Mouse (Mus musculus) embryo, embryonic 10.5 days (tissue): ENCODE measurements around the gene Krt79.

Experiments
- DNase-seq: peaks from one replicate; pipeline ENCODE4 v3.0.0-alpha.2; 2015; ENCODE audit warnings: low spot score

The Krt79 gene

DNA sequence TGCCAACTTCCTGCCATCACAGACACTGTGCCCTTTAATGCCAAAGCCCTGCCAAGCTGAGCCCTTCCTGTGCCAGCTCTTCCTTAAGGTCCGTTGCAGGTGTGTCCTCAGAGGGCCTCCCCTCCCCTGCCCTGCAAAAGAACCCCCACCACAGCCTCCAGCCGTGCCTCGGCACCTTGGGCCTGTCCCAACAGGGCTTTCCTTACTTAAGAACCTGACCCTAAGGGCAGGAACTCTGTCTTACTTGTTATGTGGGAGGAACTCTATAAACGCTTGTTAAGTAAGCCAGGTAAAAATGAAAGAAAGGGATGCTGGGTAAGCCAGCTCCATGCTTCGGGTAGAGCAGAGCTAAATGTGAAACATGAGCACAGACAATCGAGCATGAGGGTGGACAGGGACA is 7.1 kb downstream of the Krt79 start:
- no peak for DNase-seq

DNA sequence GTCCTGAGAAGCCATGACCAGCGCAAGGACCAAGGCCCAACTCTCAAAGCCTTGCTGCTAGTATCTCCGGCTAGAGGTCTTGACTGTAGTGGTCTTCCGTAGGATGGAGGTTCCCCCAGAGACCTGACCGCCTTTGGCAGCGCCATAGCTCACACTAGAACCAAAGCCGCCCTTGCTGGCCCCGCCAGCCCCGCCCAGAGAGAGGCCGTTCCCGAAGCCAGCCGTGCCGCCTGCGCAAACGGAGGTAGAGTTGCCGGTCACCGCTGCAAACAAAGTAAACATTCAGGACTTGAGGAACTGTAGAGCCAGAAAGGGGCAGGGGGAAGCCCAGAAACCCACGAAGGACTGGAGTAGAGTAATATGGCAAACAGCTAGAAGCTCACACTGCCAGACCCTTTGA is 10.5 kb downstream of the Krt79 start:
- DNase-seq, result peak; percentile 43

GRCm38 (mm10) chr15:101929087-101929486 is 11.0 kb downstream of the Krt79 start:
- peak; percentile 18 for DNase-seq

GRCm38 (mm10) chr15:101927340-101928080 is 12.6 kb downstream of the Krt79 start:
- DNase-seq, result no peak

DNA sequence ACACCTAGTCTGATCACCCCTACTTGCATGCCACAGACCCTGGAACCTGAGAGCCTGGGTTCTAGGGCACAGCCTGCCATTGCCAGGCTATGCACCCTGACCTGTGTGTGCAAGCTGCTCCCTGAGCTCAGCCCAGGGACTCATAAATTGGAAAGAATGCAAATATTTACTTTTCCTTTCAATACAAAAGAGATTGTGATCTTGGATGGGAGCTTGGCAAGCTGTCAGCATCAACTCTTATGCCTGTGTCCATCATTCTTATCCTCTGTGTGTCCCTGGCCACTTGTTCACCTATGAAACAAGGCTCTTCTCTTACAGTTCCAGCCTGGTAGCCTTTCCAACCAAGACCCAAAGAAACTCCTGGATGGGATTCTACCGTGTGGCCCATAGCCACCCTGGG is 15.1 kb downstream of the Krt79 start:
- no peak for DNase-seq

- DNase-seq, result no peak
Observed at GRCm38 (mm10) chr15:101924635-101925034, 15.5 kb downstream of the Krt79 start, which contains the start of gene Krt4. Krt4 (minus strand) TSS chr15:101924735.

DNA sequence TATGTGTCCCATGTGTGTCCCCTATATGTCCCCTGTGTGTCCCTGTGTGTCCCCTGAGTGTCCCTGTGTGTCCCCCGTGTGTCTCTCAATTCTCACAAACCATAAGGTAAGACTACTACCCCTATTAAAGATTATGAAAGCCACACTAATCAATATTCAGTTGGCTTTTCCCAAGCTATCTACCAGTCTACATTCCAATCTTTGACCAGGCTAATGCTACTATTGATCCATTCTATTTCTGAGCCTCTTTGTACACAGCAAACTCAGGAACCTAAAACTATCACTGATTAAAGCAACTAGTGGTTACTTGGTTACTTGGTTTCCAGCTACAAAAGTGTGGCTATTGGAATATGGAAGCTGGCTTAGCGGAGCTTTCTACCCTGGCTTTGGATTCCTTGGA is 17.8 kb downstream of the Krt79 start:
- DNase-seq, result no peak

DNA sequence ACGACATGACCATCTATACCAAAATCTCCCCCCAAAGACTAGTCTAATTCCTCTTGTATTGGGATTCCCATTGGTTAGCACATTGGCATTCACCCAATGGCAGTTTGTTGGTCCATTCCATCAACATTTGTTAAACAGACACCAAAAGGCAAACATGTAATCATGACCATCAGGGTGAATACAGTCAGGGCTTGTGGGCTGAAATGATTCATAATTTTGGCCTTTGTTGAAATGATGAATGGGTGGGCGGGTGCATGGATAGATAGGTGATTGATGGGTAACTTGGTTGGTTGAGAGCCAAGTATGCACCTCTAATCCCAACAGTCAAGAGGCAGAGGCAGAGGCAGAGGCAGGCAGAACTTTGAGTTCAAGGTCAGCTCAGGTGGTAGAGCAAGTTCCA is 24.1 kb downstream of the Krt79 start:
- DNase-seq, result no peak

GRCm38 (mm10) chr15:101904849-101905248 is 35.3 kb downstream of the Krt79 start:
- no peak for DNase-seq

GRCm38 (mm10) chr15:101902171-101903149 is 37.7 kb downstream of the Krt79 start:
- peak; percentile 1 for DNase-seq

DNA sequence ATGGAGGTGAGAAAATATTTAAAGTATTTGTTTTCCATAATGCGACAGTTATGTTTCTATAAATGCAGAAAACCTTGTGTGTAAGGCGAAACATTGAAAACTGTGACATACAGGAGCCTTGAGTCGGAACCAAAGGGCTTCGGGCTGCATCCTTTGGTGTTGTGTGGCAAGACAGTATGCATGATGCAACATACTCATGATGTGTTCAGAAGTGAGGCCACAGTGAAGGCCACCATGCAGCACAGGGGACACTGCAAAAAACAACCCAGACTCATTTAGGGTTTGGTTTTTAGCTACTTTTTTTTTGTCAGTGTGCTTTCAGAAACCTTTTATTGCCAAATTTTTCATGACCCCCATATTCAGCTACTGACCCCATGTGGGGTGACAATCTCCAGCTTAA is 44.9 kb downstream of the Krt79 start:
- DNase-seq, result no peak

- DNase-seq, result no peak
Observed at GRCm38 (mm10) chr15:101892820-101893219, 47.3 kb downstream of the Krt79 start, which contains the start of gene Krt76. Krt76 (minus strand) TSS chr15:101892920.

DNA sequence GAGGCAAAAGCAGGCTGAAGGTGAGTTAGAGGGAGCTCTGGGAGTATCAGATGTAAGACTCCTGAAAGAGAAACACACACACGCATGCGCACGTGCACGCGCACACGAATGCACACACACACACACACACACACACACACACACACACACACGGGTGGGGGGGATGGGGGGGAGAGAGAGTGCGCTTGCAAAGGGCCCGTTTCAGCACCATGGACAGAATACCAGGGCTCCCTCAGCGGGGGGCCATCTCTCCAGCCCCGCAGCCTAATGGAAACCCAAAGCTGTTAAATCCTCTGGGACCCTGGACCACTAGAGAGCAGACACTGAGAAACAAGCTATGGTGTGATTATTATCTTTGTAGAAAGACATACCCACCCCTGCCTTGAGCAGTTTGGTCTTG is 60.3 kb downstream of the Krt79 start:
- peak; percentile 66 for DNase-seq
